Mouse (Mus musculus) hindbrain, embryonic 12.5 days (tissue): ENCODE results near the gene Crb1. TPM values are rescaled to one million over a fixed set of nuclear protein-coding genes. Genes with fewer than 3 reads are reported as not detected.
A peak's percentile ranks its signal among the peaks of the same experiment; 100 is the strongest.
"Not testable (repeated sequence)": the region's sequence is repeated elsewhere in the genome, so short reads cannot be mapped to it uniquely, and the experiment has no call there.

Experiments
- ATAC-seq: fragments of 200-750 bp; cut with Nextera tagmentation; 2 replicates; pipeline ENCODE4 v1.8.0; 2017; ENCODE audit warnings: moderate TSS enrichment; ENCODE audit not compliant: low FRiP score
- H3K27ac ChIP-seq: fragments of 300-500 bp; sonication (generic); 2 replicates; pipeline ENCODE4 v1.5.1; 2016; ENCODE audit warnings: mild to moderate bottlenecking
- H3K27me3 ChIP-seq: fragments of 300-500 bp; sonication (generic); 2 replicates; pipeline ENCODE4 v1.6.1; 2016; ENCODE audit warnings: mild to moderate bottlenecking
- H3K36me3 ChIP-seq: fragments of 300-500 bp; sonication (generic); 2 replicates; pipeline ENCODE4 v1.6.1; 2016; ENCODE audit warnings: mild to moderate bottlenecking
- H3K4me1 ChIP-seq: fragments of 300-500 bp; sonication (generic); 2 replicates; pipeline ENCODE4 v1.6.1; 2016
- H3K4me2 ChIP-seq: fragments of 300-500 bp; sonication (generic); replicated peaks from 2 replicates; pipeline ENCODE4 v1.6.1; 2016; ENCODE audit warnings: mild to moderate bottlenecking
- H3K4me3 ChIP-seq: fragments of 300-500 bp; sonication (generic); 2 replicates; pipeline ENCODE4 v1.5.1; 2016; ENCODE audit warnings: mild to moderate bottlenecking
- H3K9ac ChIP-seq: fragments of 300-500 bp; sonication (generic); 2 replicates; pipeline ENCODE4 v1.6.1; 2016; ENCODE audit warnings: mild to moderate bottlenecking, moderate library complexity
- H3K9me3 ChIP-seq: fragments of 300-500 bp; sonication (generic); replicated peaks from 2 replicates; pipeline ENCODE4 v1.6.1; 2016; ENCODE audit warnings: mild to moderate bottlenecking
- WGBS: fragments of 180-500 bp; shearing (Covaris S2); methylation state at CpG from one replicate; pipeline ENCODE4 v1.1.7; 2016; 5-methylcytosine and 5-hydroxymethylcytosine counted together
- polyA plus RNA-seq: library from polyadenylated mRNA; unstranded; fragments of >200 nt; fragmentation: Nextera tagmentation; extraction: Ambion mirVana; gene quantifications from 2 replicates; pipeline ENCODE4 v1.2.1, GENCODE M21; 2016

Crb1 gene
- polyA plus RNA-seq, 1 experiment from 2014 or later: 3.0 TPM

- Histone ChIP-seq H3K4me2 (no peak overlapping the region), H3K27me3 (no peaks in the 10 kb centered on the region), H3K4me1 (no peaks in the 10 kb centered on the region), H3K9ac (no peak overlapping the region), H3K4me3 (no peak overlapping the region), H3K36me3 (no peaks in the 10 kb centered on the region), H3K9me3 (no peaks in the 10 kb centered on the region), H3K27ac (no peak overlapping the region)
- no peak for ATAC-seq
- WGBS: 77% methylated on average over 6 of the region's 6 CpGs
Measured at GRCm38 (mm10) chr1:139319798-139320197, 57.1 kb downstream of the Crb1 start.

- H3K4me1 ChIP-seq: no peaks in the 10 kb centered on the region
- no peak overlapping the region for H3K9ac ChIP-seq
- no peaks in the 10 kb centered on the region for H3K9me3 ChIP-seq
- ATAC-seq: no peak
- WGBS: 84% methylated on average over 4 of the region's 4 CpGs
- H3K4me3 ChIP-seq: no peak overlapping the region
- H3K4me2 ChIP-seq: no peak overlapping the region
- H3K36me3 ChIP-seq: no peaks in the 10 kb centered on the region
- H3K27me3 ChIP-seq: no peaks in the 10 kb centered on the region
- H3K27ac ChIP-seq: no peak overlapping the region
Measured at GRCm38 (mm10) chr1:139314297-139314874, 62.5 kb downstream of the Crb1 start.

GRCm38 (mm10) chr1:139308915-139309314, 68.0 kb downstream of the Crb1 start:
- Histone ChIP-seq H3K4me1 (no peaks in the 10 kb centered on the region), H3K36me3 (no peaks in the 10 kb centered on the region), H3K9ac (no peak overlapping the region), H3K4me3 (no peak overlapping the region), H3K27me3 (no peaks in the 10 kb centered on the region), H3K4me2 (no peak overlapping the region), H3K9me3 (no peaks in the 10 kb centered on the region), H3K27ac (no peak overlapping the region)
- no peak for ATAC-seq
- WGBS: 67% methylated on average over 4 of the region's 4 CpGs

GRCm38 (mm10) chr1:139302519-139302918, 74.4 kb downstream of the Crb1 start:
- not testable (repeated sequence) for H3K9me3 ChIP-seq, ATAC-seq

GRCm38 (mm10) chr1:139301830-139302229, 75.1 kb downstream of the Crb1 start:
- Histone ChIP-seq H3K27me3 (no peaks in the 10 kb centered on the region), H3K9me3 (no peaks in the 10 kb centered on the region), H3K27ac (no peak overlapping the region), H3K36me3 (no peaks in the 10 kb centered on the region), H3K4me2 (no peak overlapping the region), H3K9ac (no peak overlapping the region), H3K4me1 (no peaks in the 10 kb centered on the region), H3K4me3 (no peak overlapping the region)
- 50% methylated on average over 5 of the region's 5 CpGs for WGBS
- peak; percentile 26; the same call in 1 of the 2 replicates for ATAC-seq

More at GRCm38 (mm10) chr1:139302519-139302918, 74.4 kb downstream of the Crb1 start:
- H3K9ac ChIP-seq, H3K27me3 ChIP-seq, H3K36me3 ChIP-seq, H3K4me1 ChIP-seq, H3K27ac ChIP-seq, H3K4me2 ChIP-seq, H3K4me3 ChIP-seq: not testable (repeated sequence)

GRCm38 (mm10) chr1:139292023-139292422, 84.9 kb downstream of the Crb1 start:
- Histone ChIP-seq H3K27me3 (no peaks in the 10 kb centered on the region), H3K4me1 (no peaks in the 10 kb centered on the region), H3K4me2 (no peak overlapping the region), H3K9me3 (no peaks in the 10 kb centered on the region), H3K9ac (no peak overlapping the region), H3K36me3 (no peaks in the 10 kb centered on the region), H3K27ac (no peak overlapping the region), H3K4me3 (no peak overlapping the region)
- whole genome bisulfite sequencing: 49% methylated on average over 4 of the region's 4 CpGs
- no peak for ATAC-seq

GRCm38 (mm10) chr1:139291593-139291992, 85.3 kb downstream of the Crb1 start:
- H3K27me3 ChIP-seq: no peaks in the 10 kb centered on the region
- 39% methylated on average over 1 of the region's 1 CpGs for WGBS
- H3K9me3 ChIP-seq: no peaks in the 10 kb centered on the region
- H3K4me1 ChIP-seq: no peaks in the 10 kb centered on the region
- no peak overlapping the region for H3K4me3 ChIP-seq
- H3K4me2 ChIP-seq: no peak overlapping the region
- no peak for ATAC-seq
- H3K27ac ChIP-seq: no peak overlapping the region
- no peak overlapping the region for H3K9ac ChIP-seq
- no peaks in the 10 kb centered on the region for H3K36me3 ChIP-seq

- Histone ChIP-seq H3K4me2 (no peak overlapping the region), H3K4me3 (no peak overlapping the region), H3K36me3 (no peaks in the 10 kb centered on the region), H3K4me1 (no peaks in the 10 kb centered on the region), H3K27me3 (no peaks in the 10 kb centered on the region), H3K27ac (no peak overlapping the region), H3K9me3 (no peaks in the 10 kb centered on the region), H3K9ac (no peak overlapping the region)
- 85% methylated on average over 4 of the region's 4 CpGs for whole genome bisulfite sequencing
- ATAC-seq: no peak
Measured at GRCm38 (mm10) chr1:139276619-139277320, 100.1 kb downstream of the Crb1 start.

- ATAC-seq: peak; percentile 29; the same call in 1 of the 2 replicates
- WGBS: 22% methylated on average over 6 of the region's 6 CpGs
- H3K9ac ChIP-seq: no peak overlapping the region
Measured at GRCm38 (mm10) chr1:139267844-139268243, 109.1 kb downstream of the Crb1 start.

GRCm38 (mm10) chr1:139264245-139264644, 112.7 kb downstream of the Crb1 start:
- no peaks in the 10 kb centered on the region for H3K9me3 ChIP-seq
- 96% methylated on average over 1 of the region's 1 CpGs for WGBS
- no peak overlapping the region for H3K27ac ChIP-seq

More at GRCm38 (mm10) chr1:139267844-139268243, 109.1 kb downstream of the Crb1 start:
- H3K4me1 ChIP-seq: no peaks in the 10 kb centered on the region
- no peaks in the 10 kb centered on the region for H3K36me3 ChIP-seq
- no peaks in the 10 kb centered on the region for H3K27me3 ChIP-seq
- no peak overlapping the region for H3K4me2 ChIP-seq
- no peak overlapping the region for H3K27ac ChIP-seq
- H3K4me3 ChIP-seq: no peak overlapping the region
- no peaks in the 10 kb centered on the region for H3K9me3 ChIP-seq

GRCm38 (mm10) chr1:139263158-139263557, 113.7 kb downstream of the Crb1 start:
- ATAC-seq: no peak
- 67% methylated on average over 1 of the region's 1 CpGs for WGBS
- Histone ChIP-seq H3K27ac (no peak overlapping the region), H3K9me3 (no peaks in the 10 kb centered on the region), H3K4me2 (no peak overlapping the region), H3K36me3 (no peaks in the 10 kb centered on the region), H3K27me3 (no peaks in the 10 kb centered on the region), H3K9ac (no peak overlapping the region), H3K4me3 (no peak overlapping the region), H3K4me1 (no peaks in the 10 kb centered on the region)

More at GRCm38 (mm10) chr1:139264245-139264644, 112.7 kb downstream of the Crb1 start:
- no peaks in the 10 kb centered on the region for H3K4me1 ChIP-seq
- no peaks in the 10 kb centered on the region for H3K36me3 ChIP-seq
- no peak for ATAC-seq
- H3K4me3 ChIP-seq: no peak overlapping the region
- H3K27me3 ChIP-seq: no peaks in the 10 kb centered on the region
- H3K4me2 ChIP-seq: no peak overlapping the region
- no peak overlapping the region for H3K9ac ChIP-seq

GRCm38 (mm10) chr1:139255581-139255980, 121.3 kb downstream of the Crb1 start:
- Histone ChIP-seq H3K4me1 (no peaks in the 10 kb centered on the region), H3K9ac (no peak overlapping the region), H3K27me3 (no peaks in the 10 kb centered on the region), H3K36me3 (no peaks in the 10 kb centered on the region), H3K9me3 (no peaks in the 10 kb centered on the region), H3K27ac (no peak overlapping the region), H3K4me3 (no peak overlapping the region), H3K4me2 (no peak overlapping the region)
- no peak for ATAC-seq
- 74% methylated on average over 7 of the region's 7 CpGs for WGBS

- Histone ChIP-seq H3K9ac (no peak overlapping the region), H3K36me3 (no peaks in the 10 kb centered on the region), H3K27ac (no peak overlapping the region), H3K27me3 (no peaks in the 10 kb centered on the region), H3K4me1 (no peaks in the 10 kb centered on the region), H3K4me2 (no peak overlapping the region), H3K4me3 (no peak overlapping the region), H3K9me3 (no peaks in the 10 kb centered on the region)
- WGBS: 91% methylated on average over 3 of the region's 3 CpGs
- ATAC-seq: no peak
Measured at GRCm38 (mm10) chr1:139252041-139252440, 124.9 kb downstream of the Crb1 start.
